Mouse (Mus musculus) kidney, embryonic 16.5 days (tissue): ENCODE results near the gene Gvin1. TPM values are rescaled to one million over a fixed set of nuclear protein-coding genes. Genes with fewer than 3 reads are reported as not detected.
"Not testable (repeated sequence)": the region's sequence is repeated elsewhere in the genome, so short reads cannot be mapped to it uniquely, and the experiment has no call there.

Source experiments
- ATAC-seq: fragments of 200-750 bp; cut with Nextera tagmentation; 2 replicates; pipeline ENCODE4 v1.8.0; 2017; ENCODE audit warnings: moderate TSS enrichment; ENCODE audit not compliant: low FRiP score, low TSS enrichment
- H3K27ac ChIP-seq: fragments of 300-500 bp; sonication (generic); 2 replicates; pipeline ENCODE4 v1.5.1; 2014; ENCODE audit warnings: low read length
- H3K27me3 ChIP-seq: fragments of 300-500 bp; sonication (generic); 2 replicates; pipeline ENCODE4 v1.6.1; 2014; ENCODE audit warnings: low read length, control low read depth, mixed read lengths; ENCODE audit not compliant: insufficient read depth
- H3K36me3 ChIP-seq: fragments of 300-500 bp; sonication (generic); 2 replicates; pipeline ENCODE4 v1.6.1; 2014; ENCODE audit warnings: low read length, control low read depth, mixed read lengths; ENCODE audit not compliant: insufficient read depth
- H3K4me1 ChIP-seq: fragments of 300-500 bp; sonication (generic); 2 replicates; pipeline ENCODE4 v1.6.1; 2014; ENCODE audit warnings: low read length, control low read depth, mixed read lengths; ENCODE audit not compliant: insufficient read depth
- H3K4me2 ChIP-seq: fragments of 300-500 bp; sonication (generic); replicated peaks from 2 replicates; pipeline ENCODE4 v1.6.1; 2014; ENCODE audit warnings: low read depth, low read length
- H3K4me3 ChIP-seq: fragments of 300-500 bp; sonication (generic); 2 replicates; pipeline ENCODE4 v1.5.1; 2014; ENCODE audit warnings: mild to moderate bottlenecking, low read length
- H3K9ac ChIP-seq: fragments of 300-500 bp; sonication (generic); replicated peaks from 2 replicates; pipeline ENCODE4 v1.6.1; 2014; ENCODE audit warnings: low read length
- H3K9me3 ChIP-seq: fragments of 300-500 bp; sonication (generic); 2 replicates; pipeline ENCODE4 v1.6.1; 2016; ENCODE audit warnings: low read length, control low read depth
- WGBS: fragments of 180-500 bp; shearing (Covaris S2); extraction: QIAGEN DNeasy Blood & Tissue Kit; methylation state at CpG from one replicate; pipeline ENCODE4 v1.1.7; 2014; 5-methylcytosine and 5-hydroxymethylcytosine counted together
- polyA plus RNA-seq: library from polyadenylated mRNA; unstranded; fragments of >200 nt; fragmentation: Nextera tagmentation; extraction: Ambion mirVana; gene quantifications from 2 replicates; pipeline ENCODE4 v1.2.1, GENCODE M21; 2015

Gene Gvin1
- polyA plus RNA-seq, 1 experiment from 2014 or later: 0.12 TPM

DNA sequence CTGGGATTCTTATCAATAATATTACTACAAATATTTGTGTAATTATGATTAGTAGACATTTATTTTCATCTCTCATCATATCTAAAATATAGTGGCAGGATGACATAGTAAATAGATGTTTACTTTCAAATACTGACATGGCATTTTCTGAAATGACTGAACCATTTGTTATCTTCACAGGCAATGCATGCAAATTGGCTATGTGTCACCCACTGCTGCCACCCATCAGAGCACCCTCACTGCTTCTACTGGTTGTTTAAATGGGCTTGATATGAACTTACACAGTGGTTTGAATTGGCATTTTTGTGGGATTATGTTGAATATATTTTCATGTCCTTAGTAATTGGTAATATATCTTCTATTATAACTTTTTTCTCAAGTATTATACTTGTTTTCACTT lies 784 bp upstream of the Gvin1 start:
- H3K36me3 ChIP-seq, H3K27me3 ChIP-seq, H3K4me2 ChIP-seq, H3K4me3 ChIP-seq, H3K9me3 ChIP-seq, H3K9ac ChIP-seq, H3K4me1 ChIP-seq, H3K27ac ChIP-seq, ATAC-seq: not testable (repeated sequence)

DNA sequence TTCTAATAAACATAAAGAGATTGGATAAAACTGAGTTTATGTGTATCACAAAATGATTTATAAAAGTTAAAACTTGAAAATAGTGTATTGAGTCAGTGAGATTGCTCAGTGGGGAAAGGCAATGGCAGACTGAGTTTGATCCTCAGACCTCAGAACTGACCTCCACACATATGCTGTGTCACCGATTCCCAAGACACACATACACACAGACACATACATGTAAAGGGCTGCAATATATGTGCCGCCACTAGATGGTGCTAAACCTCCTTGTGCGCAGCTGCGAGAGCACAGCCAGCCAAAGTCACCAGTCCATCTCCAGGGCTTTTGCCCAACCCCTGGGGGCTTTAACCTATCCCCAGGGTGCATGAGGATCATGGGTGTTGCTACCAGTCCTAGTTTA lies 1.4 kb downstream of the Gvin1 start:
- ATAC-seq: peak; percentile 67; the same call in 1 of the 2 replicates
- not testable (repeated sequence) for H3K9me3 ChIP-seq, H3K4me3 ChIP-seq, H3K9ac ChIP-seq, H3K4me2 ChIP-seq, H3K36me3 ChIP-seq, H3K4me1 ChIP-seq, H3K27me3 ChIP-seq, H3K27ac ChIP-seq
- no CpG with 5 or more reads among the region's 4 CpGs for WGBS

- not testable (repeated sequence) for H3K27me3 ChIP-seq, H3K4me2 ChIP-seq, H3K4me1 ChIP-seq, H3K9ac ChIP-seq, H3K27ac ChIP-seq, ATAC-seq, H3K4me3 ChIP-seq, H3K36me3 ChIP-seq, H3K9me3 ChIP-seq
- 78% methylated on average over 2 of the region's 3 CpGs for WGBS
Measured at GRCm38 (mm10) chr7:106206630-106207029, 8.5 kb downstream of the Gvin1 start.

- not testable (repeated sequence) for H3K4me1 ChIP-seq, H3K9me3 ChIP-seq, H3K4me3 ChIP-seq, H3K36me3 ChIP-seq, H3K27ac ChIP-seq, H3K4me2 ChIP-seq, ATAC-seq, H3K27me3 ChIP-seq, H3K9ac ChIP-seq
Measured at GRCm38 (mm10) chr7:106177065-106177464, 38.1 kb downstream of the Gvin1 start.

DNA sequence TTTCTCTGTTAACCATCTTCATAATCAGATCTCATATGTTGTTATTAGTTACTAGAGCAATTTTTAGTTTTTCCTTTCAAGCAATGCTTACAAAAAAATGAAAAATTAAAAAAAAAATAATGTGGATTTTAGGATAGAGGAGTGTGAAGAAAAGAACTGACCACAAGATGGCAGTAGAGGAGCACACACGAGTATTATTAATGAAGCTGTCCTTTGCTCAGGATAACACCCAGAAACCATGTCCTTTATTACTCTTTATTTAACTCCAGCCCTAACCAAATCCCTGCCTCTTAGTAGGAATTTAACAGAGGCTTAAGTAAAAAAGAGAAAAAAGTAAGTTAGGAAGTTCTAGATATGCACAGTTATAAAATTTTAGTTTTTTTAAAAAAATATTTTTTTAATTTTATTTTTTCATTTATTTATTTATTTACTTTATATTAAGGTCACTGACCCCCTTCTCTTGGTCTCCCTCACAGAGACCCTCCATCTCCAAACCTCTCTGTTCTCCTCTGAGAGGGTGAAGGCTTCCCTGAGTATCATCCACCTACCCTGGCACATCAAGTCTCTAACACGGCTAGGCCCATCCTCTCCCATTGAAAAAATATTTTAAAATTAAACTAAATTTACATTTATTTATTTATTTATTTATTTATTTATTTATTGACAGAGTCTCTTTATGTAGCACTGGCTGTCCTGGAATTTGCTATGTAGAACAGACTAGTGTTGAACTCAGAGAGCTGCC lies 69.9 kb downstream of the Gvin1 start:
- H3K4me3 ChIP-seq, H3K4me1 ChIP-seq, H3K27me3 ChIP-seq, H3K9ac ChIP-seq, H3K36me3 ChIP-seq, H3K9me3 ChIP-seq, H3K27ac ChIP-seq, H3K4me2 ChIP-seq: not testable (repeated sequence)
- WGBS: no CpG with 5 or more reads among the region's 2 CpGs
- ATAC-seq: peak; percentile 42; the same call in 1 of the 2 replicates

DNA sequence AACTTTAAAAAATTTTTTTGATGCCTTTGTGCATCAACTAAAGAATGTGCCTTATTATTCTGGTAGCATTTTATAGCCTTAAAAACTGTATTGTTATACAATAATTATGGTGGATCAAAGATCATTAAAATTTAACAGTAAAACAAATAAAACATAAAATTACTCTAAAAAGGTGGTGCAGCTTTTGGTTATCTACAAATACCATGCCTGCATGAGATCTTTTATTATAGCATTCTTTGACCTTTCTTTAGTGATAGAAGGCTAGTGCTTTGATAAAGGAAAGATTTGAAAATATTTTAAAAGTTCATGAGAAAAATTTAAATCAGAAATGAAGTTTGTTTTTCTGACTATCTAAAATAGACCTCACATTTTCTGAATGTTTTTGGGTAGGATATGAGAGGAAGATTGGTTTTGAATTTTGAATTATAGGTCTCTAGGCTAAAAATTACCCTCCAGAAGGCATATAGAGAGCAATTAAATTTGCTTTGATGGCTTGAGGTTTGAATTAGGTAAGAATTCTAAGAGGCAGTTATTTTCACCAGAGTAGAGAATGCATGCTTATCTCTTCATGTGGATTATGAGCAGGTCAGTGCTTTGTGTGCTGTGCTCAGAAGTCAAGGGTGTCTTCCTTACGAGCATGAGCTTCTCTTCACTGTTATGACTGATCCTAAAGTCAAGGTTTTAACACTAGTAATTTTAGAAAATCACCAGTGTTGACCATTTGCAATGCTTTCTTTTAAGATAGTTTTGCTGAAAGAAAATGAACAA lies 73.8 kb downstream of the Gvin1 start:
- not testable (repeated sequence) for H3K27ac ChIP-seq, ATAC-seq, H3K9ac ChIP-seq, H3K9me3 ChIP-seq, H3K4me2 ChIP-seq, H3K27me3 ChIP-seq, H3K4me3 ChIP-seq, H3K4me1 ChIP-seq, H3K36me3 ChIP-seq
- no CpG with 5 or more reads among the region's 1 CpGs for WGBS

DNA sequence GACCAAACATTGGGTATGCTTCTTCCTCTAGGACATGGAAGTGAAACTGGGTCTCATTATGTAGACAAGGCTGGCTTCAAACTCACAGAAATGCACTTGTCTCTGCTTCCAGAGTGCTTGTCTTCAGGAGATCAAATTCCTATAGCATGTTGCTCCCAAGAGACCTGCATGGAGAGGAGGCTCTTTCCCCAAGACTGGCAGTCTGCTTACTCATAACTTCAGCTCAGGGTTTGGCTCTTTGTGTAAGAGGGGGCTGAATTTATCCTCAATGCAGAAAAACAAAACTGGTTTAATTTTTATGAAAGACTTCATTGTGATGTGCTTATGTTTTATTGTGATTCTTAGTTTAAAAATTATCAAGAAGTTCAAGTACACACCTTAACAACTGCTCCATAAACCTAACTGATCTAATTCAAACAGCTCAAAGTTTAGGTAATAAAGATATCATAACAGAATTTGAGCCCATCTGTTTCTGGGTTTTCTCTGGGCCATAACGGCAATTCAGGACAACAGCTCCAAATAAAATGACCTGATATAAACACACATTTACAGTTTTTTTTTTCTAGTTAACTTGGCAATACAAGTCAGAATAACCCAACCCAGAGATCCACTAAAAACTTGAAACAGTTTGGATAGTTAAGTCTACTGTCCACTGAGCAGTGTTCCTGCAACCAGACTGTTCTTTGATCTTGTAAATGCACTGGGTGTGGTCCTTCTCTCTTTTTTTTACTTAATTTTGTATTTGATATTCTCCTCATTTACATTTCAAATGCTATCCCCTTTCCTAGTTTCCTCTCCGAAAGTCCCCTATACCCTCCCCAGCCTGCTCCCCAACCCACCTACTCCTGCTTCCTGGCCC lies 97.8 kb downstream of the Gvin1 start:
- not testable (repeated sequence) for H3K4me1 ChIP-seq, H3K4me3 ChIP-seq, H3K9ac ChIP-seq, H3K36me3 ChIP-seq, H3K27me3 ChIP-seq, H3K4me2 ChIP-seq, ATAC-seq, H3K27ac ChIP-seq, H3K9me3 ChIP-seq
- no CpG with 5 or more reads among the region's 2 CpGs for WGBS
